Mouse (Mus musculus) right cerebral cortex, adult 18-20 months (tissue): Measurements from ENCODE around the gene Mrps26.
"Not testable (repeated sequence)": the region's sequence is repeated elsewhere in the genome, so short reads cannot be mapped to it uniquely, and the experiment has no call there.

Experiments
- DNase-seq: peaks from one replicate; pipeline ENCODE4 v3.0.0; 2022; ENCODE audit warnings: mixed read lengths

Gene Mrps26

GRCm38 (mm10) chr2:130563212-130564055 is at the start of gene Mrps26:
Gene Mrps26 (plus strand): TSS chr2:130563742.
- peak; percentile 97 for DNase-seq

- DNase-seq: no peak
Observed at GRCm38 (mm10) chr2:130513907-130514306, 49.6 kb upstream of the Mrps26 start.

GRCm38 (mm10) chr2:130515791-130516190 is 47.8 kb upstream of the Mrps26 start:
- DNase-seq: no peak

- DNase-seq: no peak
Observed at GRCm38 (mm10) chr2:130521927-130522326, 41.6 kb upstream of the Mrps26 start.

GRCm38 (mm10) chr2:130525480-130525879 is 38.1 kb upstream of the Mrps26 start:
- DNase-seq: not testable (repeated sequence)

- no peak for DNase-seq
Observed at GRCm38 (mm10) chr2:130528457-130528856, 35.1 kb upstream of the Mrps26 start.

- DNase-seq: no peak
Observed at GRCm38 (mm10) chr2:130529290-130529689, 34.3 kb upstream of the Mrps26 start.

GRCm38 (mm10) chr2:130529925-130530324 is 33.6 kb upstream of the Mrps26 start:
- no peak for DNase-seq

GRCm38 (mm10) chr2:130532201-130532600 is 31.3 kb upstream of the Mrps26 start:
- DNase-seq: no peak

- no peak for DNase-seq
Observed at GRCm38 (mm10) chr2:130535017-130535416, 28.5 kb upstream of the Mrps26 start.

- DNase-seq: no peak
Observed at GRCm38 (mm10) chr2:130536890-130537289, 26.7 kb upstream of the Mrps26 start.

GRCm38 (mm10) chr2:130538876-130539546 is 24.5 kb upstream of the Mrps26 start:
- DNase-seq: no peak

- no peak for DNase-seq
Observed at GRCm38 (mm10) chr2:130540266-130540665, 23.3 kb upstream of the Mrps26 start.

- DNase-seq: no peak
Observed at GRCm38 (mm10) chr2:130546957-130547356, 16.6 kb upstream of the Mrps26 start.

- no peak for DNase-seq
Observed at GRCm38 (mm10) chr2:130554841-130555240, 8.7 kb upstream of the Mrps26 start.

- no peak for DNase-seq
Observed at GRCm38 (mm10) chr2:130556292-130556691, 7.2 kb upstream of the Mrps26 start.

- no peak for DNase-seq
Observed at GRCm38 (mm10) chr2:130557462-130557861, 6.1 kb upstream of the Mrps26 start.

- DNase-seq: no peak
Observed at GRCm38 (mm10) chr2:130558015-130558414, 5.5 kb upstream of the Mrps26 start.

GRCm38 (mm10) chr2:130564063-130564462 is 521 bp downstream of the Mrps26 start:
- DNase-seq: peak; percentile 30

GRCm38 (mm10) chr2:130564983-130565382 is 1.4 kb downstream of the Mrps26 start:
- DNase-seq: no peak

GRCm38 (mm10) chr2:130568921-130569320 is 5.4 kb downstream of the Mrps26 start:
- no peak for DNase-seq

- no peak for DNase-seq
Observed at GRCm38 (mm10) chr2:130569926-130570325, 6.4 kb downstream of the Mrps26 start.

GRCm38 (mm10) chr2:130574960-130575359 is 11.4 kb downstream of the Mrps26 start:
- no peak for DNase-seq

GRCm38 (mm10) chr2:130575873-130576272 is 12.3 kb downstream of the Mrps26 start, which contains the start of gene Oxt:
Gene Oxt (plus strand): TSS chr2:130576173.
- no peak for DNase-seq
